Comparison of ENCODE assay signal across 7 mouse cellular contexts in the genomic region with DNA sequence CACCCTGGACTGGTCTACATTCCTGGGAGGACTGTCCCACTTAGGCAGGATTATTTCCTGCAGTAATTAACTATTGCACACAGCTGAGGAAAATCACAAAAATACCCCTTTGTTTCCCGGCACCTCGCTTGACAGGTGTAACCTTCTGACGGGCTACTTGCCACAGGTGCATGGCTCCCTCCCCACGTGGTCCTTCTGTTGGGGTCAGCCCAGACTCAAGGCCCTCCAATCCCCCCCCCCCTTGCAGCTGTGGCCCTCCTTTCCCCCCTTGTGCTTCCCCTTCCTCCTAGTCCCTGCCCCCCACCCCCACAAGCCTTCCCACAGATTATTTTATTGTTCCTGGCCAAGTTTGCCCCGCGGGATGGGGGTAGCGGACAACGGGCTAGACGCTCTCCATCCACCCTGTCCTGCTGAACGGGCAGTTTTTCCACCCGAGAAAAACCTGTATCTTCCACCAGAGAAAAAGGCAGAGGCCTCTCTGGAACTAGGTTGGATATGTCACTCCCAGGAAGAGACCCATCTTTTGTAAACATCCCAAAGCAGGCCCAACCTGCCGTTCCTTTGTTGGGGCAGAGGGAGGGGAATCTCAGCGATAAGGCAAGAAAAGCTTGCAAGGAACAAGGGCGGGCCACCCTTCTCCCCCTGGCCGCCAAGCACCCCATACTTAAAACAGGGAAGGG. TPM values are rescaled to one million over a fixed set of nuclear protein-coding genes. Genes with fewer than 3 reads are reported as not detected.
DNase-seq lines count a peak whose midpoint lies in the region; ATAC-seq lines count a peak whose summit lies in the region.

No protein-coding gene starts in this region.

- peak overlapping the region; percentile 55 for H3K4me2 ChIP-seq in forebrain, embryonic 16.5 days (ENCODE audit: low read length)
- H3K4me2 ChIP-seq in limb, embryonic 13.5 days (replicated peaks) = peak overlapping the region; percentile 91
- peak overlapping the region; percentile 76 for H3K4me2 ChIP-seq in midbrain, embryonic 15.5 days

- H3K4me1 ChIP-seq in brown adipose tissue, adult 24 weeks (ENCODE audit: control insufficient read depth, insufficient read depth, insufficient read length, low read length) = peaks cover 12% of the 10 kb centered on the region
- H3K4me1 ChIP-seq in forebrain, embryonic 16.5 days (replicated peaks; ENCODE audit: control insufficient read depth, insufficient read depth, low read length) = peaks cover 26% of the 10 kb centered on the region
- peaks cover 25% of the 10 kb centered on the region for H3K4me1 ChIP-seq in limb, embryonic 13.5 days
- peaks cover 31% of the 10 kb centered on the region for H3K4me1 ChIP-seq in midbrain, embryonic 15.5 days

- DNase-seq in right cerebral cortex, postnatal 4 days = peak; percentile 6
- DNase-seq in right cerebral cortex, adult 2 months (ENCODE audit: low spot score in 2 of 2) = no peak
- DNase-seq in layer of hippocampus, adult 11-12 months (ENCODE audit: low spot score) = no peak

- H3K27me3 ChIP-seq in forebrain, embryonic 16.5 days (replicated peaks; ENCODE audit: control insufficient read depth, insufficient read depth, low read length) = no peaks in the 10 kb centered on the region
- no peaks in the 10 kb centered on the region for H3K27me3 ChIP-seq in limb, embryonic 13.5 days
- H3K27me3 ChIP-seq in midbrain, embryonic 15.5 days (replicated peaks) = no peaks in the 10 kb centered on the region

- H3K36me3 ChIP-seq in forebrain, embryonic 16.5 days (ENCODE audit: control insufficient read depth, insufficient read depth) = peaks cover 7% of the 10 kb centered on the region
- H3K36me3 ChIP-seq in limb, embryonic 13.5 days = peaks cover 28% of the 10 kb centered on the region
- H3K36me3 ChIP-seq in midbrain, embryonic 15.5 days (replicated peaks) = no peaks in the 10 kb centered on the region

- H3K4me3 ChIP-seq in brown adipose tissue, adult 24 weeks (ENCODE audit: insufficient read depth, low read depth, low read length) = peak overlapping the region; percentile 74
- peak overlapping the region; percentile 99 for H3K4me3 ChIP-seq in forebrain, embryonic 16.5 days (replicated peaks; ENCODE audit: low read length)
- H3K4me3 ChIP-seq in limb, embryonic 13.5 days = peak overlapping the region; percentile 99
- peak overlapping the region; percentile 64 for H3K4me3 ChIP-seq in midbrain, embryonic 15.5 days

- no peaks in the 10 kb centered on the region for H3K9me3 ChIP-seq in forebrain, embryonic 16.5 days (ENCODE audit: control insufficient read depth, low read length)
- no peaks in the 10 kb centered on the region for H3K9me3 ChIP-seq in limb, embryonic 13.5 days
- H3K9me3 ChIP-seq in midbrain, embryonic 15.5 days = no peaks in the 10 kb centered on the region

- H3K27ac ChIP-seq in brown adipose tissue, adult 24 weeks (replicated peaks; ENCODE audit: low read depth, low read length) = peak overlapping the region; percentile 72
- H3K27ac ChIP-seq in forebrain, embryonic 16.5 days (ENCODE audit: low read length) = peak overlapping the region; percentile 91
- peak overlapping the region; percentile 94 for H3K27ac ChIP-seq in limb, embryonic 13.5 days
- peak overlapping the region; percentile 100 for H3K27ac ChIP-seq in midbrain, embryonic 15.5 days

- no peak for ATAC-seq in forebrain, embryonic 16.5 days
- no peak for ATAC-seq in limb, embryonic 13.5 days (ENCODE audit: low FRiP score, low read depth)
- ATAC-seq in midbrain, embryonic 15.5 days (replicated peaks) = no peak

- 0% methylated on average over 15 of the region's 15 CpGs for WGBS in forebrain, embryonic 16.5 days
- whole genome bisulfite sequencing in limb, embryonic 13.5 days = 0% methylated on average over 15 of the region's 15 CpGs
- WGBS in midbrain, embryonic 15.5 days = 0% methylated on average over 15 of the region's 15 CpGs

- peak overlapping the region; percentile 76 for H3K9ac ChIP-seq in forebrain, embryonic 16.5 days (replicated peaks; ENCODE audit: low read depth, low read length)
- H3K9ac ChIP-seq in limb, embryonic 13.5 days = peak overlapping the region; percentile 99
- H3K9ac ChIP-seq in midbrain, embryonic 15.5 days = peak overlapping the region; percentile 94

RNA-seq across cellular contexts. Expression of a gene that starts 2.2 kb away (rescaled TPM):
- 107 and 116 TPM in 2 replicates for polyA plus RNA-seq in brown adipose tissue, adult 24 weeks (2012; ENCODE audit: insufficient read depth, insufficient read length, missing spikeins)
- polyA plus RNA-seq in forebrain, embryonic 16.5 days (2015; fragmentation: Nextera tagmentation; extraction: Ambion mirVana) = 256 and 326 TPM in 2 replicates
- polyA plus RNA-seq in limb, embryonic 13.5 days (2015; fragmentation: Nextera tagmentation; extraction: Ambion mirVana) = 454 and 479 TPM in 2 replicates
- 339 and 344 TPM in 2 replicates for polyA plus RNA-seq in midbrain, embryonic 15.5 days (2015; fragmentation: Nextera tagmentation; extraction: Ambion mirVana)
